Mouse (Mus musculus) C2C12 (cell line): ENCODE results near the gene Mtmr12. TPM values are rescaled to one million over a fixed set of nuclear protein-coding genes. Genes with fewer than 3 reads are reported as not detected.

Source experiments
- H3K27me3 ChIP-seq: one replicate; pipeline ENCODE4 v1.6.1; 2011; ENCODE audit not compliant: control insufficient read depth, insufficient read depth, insufficient read length
- H3K36me3 ChIP-seq: one replicate; pipeline ENCODE4 v1.6.1; 2011; ENCODE audit not compliant: control insufficient read depth, insufficient read depth
- H3K4me3 ChIP-seq: one replicate; pipeline ENCODE4 v1.5.1; 2011; ENCODE audit warnings: mild to moderate bottlenecking, control low read depth; ENCODE audit not compliant: poor library complexity, insufficient read depth, severe bottlenecking
- H3K79me2 ChIP-seq: one replicate; pipeline ENCODE4 v1.6.1; 2011; ENCODE audit not compliant: control insufficient read depth, insufficient read depth
- H3K79me3 ChIP-seq: one replicate; pipeline ENCODE4 v1.6.1; 2011; ENCODE audit warnings: low read depth, control low read depth
- H3ac ChIP-seq: one replicate; pipeline ENCODE3; 2011; ENCODE audit warnings: low read depth; ENCODE audit not compliant: control insufficient read depth, insufficient read length
- CEBPB ChIP-seq: IDR thresholded peaks from one replicate; pipeline ENCODE4 v1.6.1; 2011; ENCODE audit warnings: low read depth, mild to moderate bottlenecking, control low read depth, moderate library complexity
- CTCF ChIP-seq: IDR thresholded peaks from one replicate; pipeline ENCODE4 v1.5.1; 2011; ENCODE audit not compliant: control insufficient read depth, insufficient read depth, insufficient read length
- FOSL1 ChIP-seq: IDR thresholded peaks from one replicate; pipeline ENCODE4 v1.8.0; 2011; ENCODE audit warnings: mild to moderate bottlenecking, low read length; ENCODE audit not compliant: poor library complexity, insufficient read depth, severe bottlenecking
- MAX ChIP-seq: IDR thresholded peaks from one replicate; pipeline ENCODE4 v1.6.1; 2011; ENCODE audit warnings: mild to moderate bottlenecking, control low read depth
- MYOD1 ChIP-seq: IDR thresholded peaks from one replicate; pipeline ENCODE4 v1.6.1; 2011; ENCODE audit warnings: low read depth; ENCODE audit not compliant: control insufficient read depth, insufficient read length
- MYOG ChIP-seq: IDR thresholded peaks from one replicate; pipeline ENCODE4 v1.6.1; 2011; ENCODE audit not compliant: control insufficient read depth, insufficient read length; ENCODE audit errors: extremely low read depth
- USF1 ChIP-seq: IDR thresholded peaks from one replicate; pipeline ENCODE4 v1.6.1; 2011; ENCODE audit warnings: low read depth, mild to moderate bottlenecking, control low read depth, moderate library complexity
- polyA plus RNA-seq: library from polyadenylated mRNA; unstranded; fragments of >200 nt; fragmentation: generic; extraction: Trizol; gene quantifications from one replicate; pipeline ENCODE4 v1.2.1, GENCODE M21; 2012; ENCODE audit warnings: missing spikeins

The Mtmr12 gene
- polyA plus RNA-seq, 1 experiment = 7.9 TPM

GRCm38 (mm10) chr15:12211577-12211976, 6.7 kb downstream of the Mtmr12 start:
- TF ChIP-seq MAX = no peak
- TF ChIP-seq CTCF = no peak
- no peak for TF ChIP-seq USF1
- TF ChIP-seq MYOG = no peak
- no peak for TF ChIP-seq MYOD1
- no peak for TF ChIP-seq CEBPB
- TF ChIP-seq FOSL1 = no peak

GRCm38 (mm10) chr15:12212266-12212665, 7.4 kb downstream of the Mtmr12 start:
- H3K4me3 ChIP-seq = no peak overlapping the region
- no peaks in the 10 kb centered on the region for H3K27me3 ChIP-seq
- H3K79me3 ChIP-seq = peaks cover 96% of the 10 kb centered on the region
- H3K36me3 ChIP-seq = peaks cover 9% of the 10 kb centered on the region
- TF ChIP-seq MYOG = no peak
- TF ChIP-seq MYOD1 = no peak
- no peak for TF ChIP-seq CTCF
- no peak for TF ChIP-seq CEBPB
- TF ChIP-seq FOSL1 = no peak
- no peak for TF ChIP-seq MAX
- peaks cover 100% of the 10 kb centered on the region for H3K79me2 ChIP-seq
- H3ac ChIP-seq = no peak overlapping the region

More at GRCm38 (mm10) chr15:12211577-12211976, 6.7 kb downstream of the Mtmr12 start:
- Histone ChIP-seq H3K4me3 (no peak overlapping the region), H3ac (no peak overlapping the region), H3K27me3 (no peaks in the 10 kb centered on the region), H3K79me3 (peaks cover 96% of the 10 kb centered on the region), H3K36me3 (peaks cover 9% of the 10 kb centered on the region), H3K79me2 (peaks cover 100% of the 10 kb centered on the region)

- Histone ChIP-seq H3K4me3 (no peak overlapping the region), H3K36me3 (no peaks in the 10 kb centered on the region), H3K27me3 (no peaks in the 10 kb centered on the region), H3K79me3 (peaks cover 94% of the 10 kb centered on the region), H3ac (no peak overlapping the region), H3K79me2 (peaks cover 100% of the 10 kb centered on the region)
- no peak for TF ChIP-seq FOSL1
- TF ChIP-seq MYOG = no peak
- TF ChIP-seq CEBPB = no peak
- no peak for TF ChIP-seq MAX
- TF ChIP-seq MYOD1 = no peak
- no peak for TF ChIP-seq CTCF
- no peak for TF ChIP-seq USF1
Observed at GRCm38 (mm10) chr15:12214531-12215414, 9.9 kb downstream of the Mtmr12 start.

GRCm38 (mm10) chr15:12215415-12215718, 10.5 kb downstream of the Mtmr12 start:
- H3K79me2 ChIP-seq = peaks cover 100% of the 10 kb centered on the region
- H3K27me3 ChIP-seq = no peaks in the 10 kb centered on the region
- H3K79me3 ChIP-seq = peaks cover 92% of the 10 kb centered on the region
- TF ChIP-seq CEBPB = no peak
- TF ChIP-seq MYOD1 = no peak
- no peak for TF ChIP-seq FOSL1
- no peak for TF ChIP-seq MAX
- no peak for TF ChIP-seq CTCF
- TF ChIP-seq USF1 = no peak
- TF ChIP-seq MYOG = no peak
- no peak overlapping the region for H3ac ChIP-seq
- no peak overlapping the region for H3K4me3 ChIP-seq
- H3K36me3 ChIP-seq = no peaks in the 10 kb centered on the region

- no peaks in the 10 kb centered on the region for H3K27me3 ChIP-seq
- H3ac ChIP-seq = no peak overlapping the region
- H3K79me3 ChIP-seq = peaks cover 93% of the 10 kb centered on the region
- H3K79me2 ChIP-seq = peaks cover 100% of the 10 kb centered on the region
- H3K4me3 ChIP-seq = no peak overlapping the region
- TF ChIP-seq CEBPB = no peak
- no peak for TF ChIP-seq CTCF
- no peak for TF ChIP-seq MAX
- TF ChIP-seq MYOD1 = no peak
- TF ChIP-seq USF1 = no peak
- no peak for TF ChIP-seq MYOG
- no peak for TF ChIP-seq FOSL1
- H3K36me3 ChIP-seq = no peaks in the 10 kb centered on the region
Observed at GRCm38 (mm10) chr15:12216119-12216518, 11.3 kb downstream of the Mtmr12 start.
